Mouse (Mus musculus) adrenal gland, adult 2 months (tissue): Measurements from ENCODE around the gene Zfp42. TPM values are rescaled to one million over a fixed set of nuclear protein-coding genes. Genes with fewer than 3 reads are reported as not detected.
"Not testable (repeated sequence)": the region's sequence is repeated elsewhere in the genome, so short reads cannot be mapped to it uniquely, and the experiment has no call there.

ENCODE experiments used
- DNase-seq: peaks from one replicate; pipeline ENCODE4 v3.0.0; 2021
- long read RNA-seq: library from polyadenylated mRNA; stranded (forward); transcript quantifications from one replicate; pipeline ENCODE4 v2.0.0, GENCODE M21; 2021
- polyA plus RNA-seq: library from polyadenylated mRNA; depleted of rRNA; stranded (reverse); fragments of >200 nt; gene quantifications from 2 replicates; pipeline ENCODE4 v1.2.3, GENCODE M21; 2012; rRNA removed
- total RNA-seq, 2 experiments: library from RNA; stranded (reverse); gene quantifications; 2 replicates each; pipeline ENCODE4 v1.2.3; 2021

The Zfp42 gene
- total RNA-seq (not detected), polyA plus RNA-seq (not detected in 2 replicates)
- long read RNA-seq, result 0 reads

GRCm38 (mm10) chr8:43306896-43307295 lies at the start of gene Zfp42:
TSS of gene Zfp42 (minus strand) at chr8:43306980.
- no peak for DNase-seq

GRCm38 (mm10) chr8:43356069-43356770 lies 49.4 kb upstream of the Zfp42 start:
- DNase-seq, result no peak

- DNase-seq, result not testable (repeated sequence)
These were observed 45.5 kb upstream of the Zfp42 start for GRCm38 (mm10) chr8:43352241-43352640.

- DNase-seq, result no peak
These were observed 31.8 kb upstream of the Zfp42 start for GRCm38 (mm10) chr8:43338555-43338954.

GRCm38 (mm10) chr8:43333465-43333864 lies 26.7 kb upstream of the Zfp42 start:
- DNase-seq, result no peak

GRCm38 (mm10) chr8:43331657-43332056 lies 24.9 kb upstream of the Zfp42 start:
- DNase-seq, result no peak

GRCm38 (mm10) chr8:43329913-43330705 lies 23.3 kb upstream of the Zfp42 start:
- DNase-seq, result no peak

GRCm38 (mm10) chr8:43328666-43329065 lies 21.9 kb upstream of the Zfp42 start:
- no peak for DNase-seq

GRCm38 (mm10) chr8:43320771-43321170 lies 14.0 kb upstream of the Zfp42 start:
- DNase-seq, result no peak

- DNase-seq, result no peak
These were observed 1.4 kb upstream of the Zfp42 start for GRCm38 (mm10) chr8:43308213-43308612.

GRCm38 (mm10) chr8:43305676-43306075 lies 1.1 kb downstream of the Zfp42 start:
- DNase-seq, result no peak

GRCm38 (mm10) chr8:43299796-43300195 lies 7.0 kb downstream of the Zfp42 start:
- no peak for DNase-seq

- DNase-seq, result no peak
These were observed 11.0 kb downstream of the Zfp42 start for GRCm38 (mm10) chr8:43295826-43296225.

GRCm38 (mm10) chr8:43294191-43294590 lies 12.6 kb downstream of the Zfp42 start:
- no peak for DNase-seq

GRCm38 (mm10) chr8:43290424-43291111 lies 16.2 kb downstream of the Zfp42 start:
- no peak for DNase-seq

GRCm38 (mm10) chr8:43289781-43290180 lies 17.0 kb downstream of the Zfp42 start:
- DNase-seq, result no peak

- DNase-seq, result no peak
These were observed 17.9 kb downstream of the Zfp42 start for GRCm38 (mm10) chr8:43288840-43289239.

- no peak for DNase-seq
These were observed 19.3 kb downstream of the Zfp42 start for GRCm38 (mm10) chr8:43287456-43287855.

- no peak for DNase-seq
These were observed 23.5 kb downstream of the Zfp42 start for GRCm38 (mm10) chr8:43283231-43283630.

- DNase-seq, result no peak
These were observed 28.4 kb downstream of the Zfp42 start for GRCm38 (mm10) chr8:43278397-43278796.

GRCm38 (mm10) chr8:43260961-43261360 lies 45.8 kb downstream of the Zfp42 start:
- DNase-seq, result no peak

GRCm38 (mm10) chr8:43257886-43258285 lies 48.9 kb downstream of the Zfp42 start:
- no peak for DNase-seq

GRCm38 (mm10) chr8:43255695-43256094 lies 51.1 kb downstream of the Zfp42 start:
- DNase-seq, result no peak
